Mouse (Mus musculus) midbrain, postnatal 0 days (tissue): ENCODE results near the gene Sema4c. TPM values are rescaled to one million over a fixed set of nuclear protein-coding genes. Genes with fewer than 3 reads are reported as not detected.

ENCODE experiments used
- ATAC-seq: fragments of 200-750 bp; cut with Nextera tagmentation; 2 replicates; pipeline ENCODE4 v1.8.0; 2017; ENCODE audit warnings: moderate number of reproducible peaks, mild to moderate bottlenecking, moderate TSS enrichment, moderate library complexity; ENCODE audit not compliant: low FRiP score
- DNase-seq: peaks from one replicate; pipeline ENCODE4 v3.0.0-alpha.2; 2015; ENCODE audit warnings: low spot score
- H3K27ac ChIP-seq: fragments of 300-500 bp; sonication (generic); 2 replicates; pipeline ENCODE4 v1.5.1; 2014; ENCODE audit warnings: low read depth, mild to moderate bottlenecking, low read length, mixed read lengths
- H3K27me3 ChIP-seq: fragments of 300-500 bp; sonication (generic); 2 replicates; pipeline ENCODE4 v1.6.1; 2014; ENCODE audit warnings: low read length, control low read depth, mixed read lengths; ENCODE audit not compliant: insufficient read depth
- H3K36me3 ChIP-seq: fragments of 300-500 bp; sonication (generic); 2 replicates; pipeline ENCODE4 v1.6.1; 2014; ENCODE audit warnings: low read length, control low read depth, mixed read lengths; ENCODE audit not compliant: insufficient read depth
- H3K4me1 ChIP-seq: fragments of 300-500 bp; sonication (generic); 2 replicates; pipeline ENCODE4 v1.6.1; 2014; ENCODE audit warnings: mild to moderate bottlenecking, control low read depth, antibody characterized with exemption, low read length, mixed read lengths; ENCODE audit not compliant: insufficient read depth
- H3K4me2 ChIP-seq: fragments of 300-500 bp; sonication (generic); 2 replicates; pipeline ENCODE4 v1.6.1; 2014; ENCODE audit warnings: low read depth, mild to moderate bottlenecking, low read length, mixed read lengths; ENCODE audit not compliant: poor library complexity, severe bottlenecking
- H3K4me3 ChIP-seq: fragments of 300-500 bp; sonication (generic); 2 replicates; pipeline ENCODE4 v1.5.1; 2014; ENCODE audit warnings: low read depth, mild to moderate bottlenecking, low read length, moderate library complexity
- H3K9ac ChIP-seq: fragments of 300-500 bp; sonication (generic); replicated peaks from 2 replicates; pipeline ENCODE4 v1.6.1; 2014; ENCODE audit warnings: mild to moderate bottlenecking, low read length, moderate library complexity, mixed read lengths; ENCODE audit not compliant: poor library complexity, severe bottlenecking
- H3K9me3 ChIP-seq: fragments of 300-500 bp; sonication (generic); 2 replicates; pipeline ENCODE4 v1.6.1; 2016; ENCODE audit warnings: low read length, control low read depth
- CTCF ChIP-seq: IDR thresholded peaks from 2 replicates; pipeline ENCODE4 v1.5.1; 2016; ENCODE audit warnings: antibody characterized with exemption, mild to moderate bottlenecking
- WGBS: fragments of 180-500 bp; shearing (Covaris S2); extraction: QIAGEN DNeasy Blood & Tissue Kit; methylation state at CpG from one replicate; pipeline ENCODE4 v1.1.7; 2014; 5-methylcytosine and 5-hydroxymethylcytosine counted together
- polyA plus RNA-seq: library from polyadenylated mRNA; unstranded; fragments of >200 nt; fragmentation: Nextera tagmentation; extraction: Ambion mirVana; gene quantifications from 2 replicates; pipeline ENCODE4 v1.2.1, GENCODE M21; 2015
- total RNA-seq: library from RNA; depleted of rRNA; stranded (reverse); fragments of >200 nt; gene quantifications from 2 replicates; pipeline ENCODE4 v1.2.3, GENCODE M21; 2014

The Sema4c gene
- total and polyA plus RNA-seq, 2 experiments from 2014 or later = 18.0 to 30.0 TPM

GRCm38 (mm10) chr1:36589486-36589885 lies 31.3 kb upstream of the Sema4c start:
- H3K9ac ChIP-seq = no peak overlapping the region
- 0 out of 2 replicates have a peak overlapping the region, but pooled peaks have one; percentile 12 for H3K27ac ChIP-seq
- no peak for TF ChIP-seq CTCF
- H3K36me3 ChIP-seq = no peaks in the 10 kb centered on the region
- H3K9me3 ChIP-seq = no peaks in the 10 kb centered on the region
- WGBS = 56% methylated on average over 6 of the region's 6 CpGs
- H3K4me1 ChIP-seq = peaks cover 4% of the 10 kb centered on the region; the same call in 1 of the 2 replicates
- H3K4me2 ChIP-seq = no peak overlapping the region
- DNase-seq = peak; percentile 64
- H3K27me3 ChIP-seq = no peaks in the 10 kb centered on the region
- ATAC-seq = no peak
- no peak overlapping the region for H3K4me3 ChIP-seq

DNA sequence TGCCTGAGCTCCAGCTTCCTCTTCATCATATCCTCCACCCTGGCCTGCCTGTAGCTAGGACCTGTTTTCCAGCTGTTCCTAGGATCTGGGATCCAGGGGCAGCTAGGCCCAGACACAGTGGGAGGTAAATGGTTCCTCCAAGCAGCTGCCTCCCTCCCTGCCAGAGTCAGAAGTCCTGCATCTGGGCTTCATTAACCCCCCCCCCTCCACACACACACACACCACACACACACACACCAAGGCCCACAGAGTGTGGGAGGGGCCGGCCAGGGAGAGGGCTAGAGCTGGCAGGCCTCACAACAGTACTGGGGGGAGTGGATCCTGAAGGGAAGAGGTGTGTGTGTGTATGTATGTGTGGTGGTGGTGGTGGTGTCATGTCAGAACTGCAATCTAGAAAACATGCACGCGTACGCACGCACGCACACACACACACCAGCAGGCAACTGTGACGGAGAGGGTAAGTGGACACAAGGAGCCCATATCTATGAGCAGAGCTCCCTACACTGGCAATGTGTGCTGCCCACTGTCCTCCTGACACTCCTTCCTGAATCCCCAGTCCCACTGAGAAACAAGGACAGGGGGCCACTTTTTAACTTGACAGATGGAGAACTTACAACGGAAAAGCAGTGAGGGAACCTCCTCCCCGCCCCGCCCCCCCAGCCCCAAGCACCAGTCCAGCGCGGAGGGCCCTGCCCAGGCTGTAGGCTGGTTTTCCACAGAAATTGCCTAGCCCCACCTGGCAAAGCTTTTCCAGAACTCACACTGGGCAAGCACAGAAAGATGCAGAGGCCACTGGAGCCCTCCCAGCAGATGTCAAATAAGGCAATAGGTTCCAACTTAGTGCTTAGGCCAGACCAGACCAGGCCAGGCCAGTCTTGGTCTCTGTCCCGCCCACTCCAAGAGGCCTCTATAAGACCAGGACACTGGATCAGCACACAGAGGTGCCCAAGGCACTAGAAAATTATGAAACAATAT lies 30.6 kb upstream of the Sema4c start:
- peaks cover 4% of the 10 kb centered on the region; the same call in 1 of the 2 replicates for H3K4me1 ChIP-seq
- no peak overlapping the region for H3K4me2 ChIP-seq
- 78% methylated on average over 13 of the region's 13 CpGs for WGBS
- H3K9me3 ChIP-seq = no peaks in the 10 kb centered on the region
- no peaks in the 10 kb centered on the region for H3K36me3 ChIP-seq
- ATAC-seq = no peak; the same call in none of the 2 replicates
- H3K27ac ChIP-seq = 0 out of 2 replicates have a peak overlapping the region, but pooled peaks have one; percentile 12
- H3K27me3 ChIP-seq = no peaks in the 10 kb centered on the region
- no peak overlapping the region for H3K9ac ChIP-seq
- no peak for TF ChIP-seq CTCF
- H3K4me3 ChIP-seq = no peak overlapping the region
- no peak for DNase-seq

DNA sequence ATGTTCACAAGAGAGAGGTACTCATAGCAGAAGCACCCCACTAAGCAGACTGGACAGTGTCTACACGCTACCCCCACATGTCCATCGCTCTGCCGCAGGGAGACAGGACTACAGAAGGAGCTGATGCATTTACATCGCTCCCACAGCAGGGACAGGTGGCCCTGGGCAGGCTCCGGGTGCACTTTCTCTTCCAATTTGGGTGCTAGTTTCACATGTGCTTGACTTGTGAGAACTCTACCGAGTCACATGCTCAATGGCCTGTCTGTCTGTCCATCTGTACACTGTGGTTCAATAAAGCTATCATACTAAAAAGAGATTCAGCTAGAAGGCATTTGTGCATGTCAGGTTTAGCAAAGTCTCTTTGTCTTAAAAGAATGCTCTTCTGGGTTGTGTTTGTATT lies 29.7 kb upstream of the Sema4c start:
- no peak for TF ChIP-seq CTCF
- Histone ChIP-seq H3K27ac (no peak overlapping the region), H3K4me1 (peaks cover 4% of the 10 kb centered on the region; the same call in 1 of the 2 replicates), H3K9ac (no peak overlapping the region), H3K4me3 (no peak overlapping the region), H3K36me3 (no peaks in the 10 kb centered on the region), H3K9me3 (no peaks in the 10 kb centered on the region), H3K4me2 (no peak overlapping the region), H3K27me3 (no peaks in the 10 kb centered on the region)
- WGBS = 89% methylated on average over 6 of the region's 6 CpGs
- no peak for ATAC-seq
- no peak for DNase-seq

DNA sequence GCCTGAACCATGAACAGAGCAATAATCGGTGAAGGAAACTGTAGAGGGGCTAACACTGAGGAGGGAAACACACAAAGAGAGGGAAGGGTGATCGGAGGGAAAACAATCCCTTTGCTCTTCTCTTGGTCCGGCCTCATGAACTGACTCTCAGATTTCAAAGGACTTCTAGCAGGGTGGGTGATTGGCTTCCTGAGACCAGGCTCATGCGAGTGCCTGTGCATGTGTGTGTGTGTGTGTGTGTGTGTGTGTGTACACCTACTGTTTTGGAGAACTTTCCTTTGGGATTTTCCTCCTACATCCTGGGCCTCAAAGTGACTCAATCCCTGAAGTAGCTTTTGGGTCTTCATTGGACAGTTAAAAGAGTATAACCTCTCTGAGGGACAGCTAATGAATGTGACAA lies 28.1 kb upstream of the Sema4c start:
- Histone ChIP-seq H3K4me3 (no peak overlapping the region), H3K36me3 (no peaks in the 10 kb centered on the region), H3K27ac (no peak overlapping the region), H3K4me2 (no peak overlapping the region), H3K9me3 (no peaks in the 10 kb centered on the region), H3K4me1 (peaks cover 4% of the 10 kb centered on the region; the same call in 1 of the 2 replicates), H3K9ac (no peak overlapping the region), H3K27me3 (no peaks in the 10 kb centered on the region)
- no peak for ATAC-seq
- DNase-seq = no peak
- no peak for TF ChIP-seq CTCF
- WGBS = 52% methylated on average over 4 of the region's 4 CpGs

GRCm38 (mm10) chr1:36583408-36584116 lies 25.4 kb upstream of the Sema4c start:
- Histone ChIP-seq H3K27me3 (no peaks in the 10 kb centered on the region), H3K9me3 (no peaks in the 10 kb centered on the region), H3K4me2 (no peak overlapping the region), H3K4me3 (no peak overlapping the region), H3K36me3 (no peaks in the 10 kb centered on the region), H3K27ac (no peak overlapping the region), H3K4me1 (peaks cover 6% of the 10 kb centered on the region), H3K9ac (no peak overlapping the region)
- DNase-seq (no peak), ATAC-seq (no peak)
- TF ChIP-seq CTCF = no peak
- WGBS = 93% methylated on average over 8 of the region's 8 CpGs
